Mouse (Mus musculus) brown adipose tissue, adult 24 weeks (tissue): ENCODE measurements around the gene Setdb1. TPM values are rescaled to one million over a fixed set of nuclear protein-coding genes. Genes with fewer than 3 reads are reported as not detected.
A peak's percentile ranks its signal among the peaks of the same experiment; 100 is the strongest.

Source experiments
- H3K27ac ChIP-seq: fragments of 200-500 bp; replicated peaks from 2 replicates; pipeline ENCODE4 v1.5.1; 2012; ENCODE audit warnings: low read depth, mild to moderate bottlenecking, low read length
- H3K4me1 ChIP-seq: fragments of 200-500 bp; 2 replicates; pipeline ENCODE4 v1.6.1; 2012; ENCODE audit warnings: low read length, mixed read lengths; ENCODE audit not compliant: control insufficient read depth, insufficient read depth, insufficient read length
- H3K4me3 ChIP-seq: fragments of 200-500 bp; 2 replicates; pipeline ENCODE4 v1.5.1; 2012; ENCODE audit warnings: low read depth, mild to moderate bottlenecking, low read length, moderate library complexity; ENCODE audit not compliant: insufficient read depth
- polyA plus RNA-seq: library from polyadenylated mRNA; stranded (reverse); fragments of >200 nt; gene quantifications from 2 replicates; pipeline ENCODE4 v1.2.4, GENCODE M21; 2012; ENCODE audit not compliant: missing spikeins, insufficient read depth, insufficient read length

The Setdb1 gene
- polyA plus RNA-seq, 1 experiment = 6.7 TPM

- Histone ChIP-seq H3K27ac (peak overlapping the region; percentile 38), H3K4me3 (no peak overlapping the region), H3K4me1 (peaks cover 5% of the 10 kb centered on the region)
Measured at GRCm38 (mm10) chr3:95312623-95313022, 44.4 kb downstream of the Setdb1 start.

- peak overlapping the region; percentile 0; the same call in 1 of the 2 replicates for H3K27ac ChIP-seq
- H3K4me1 ChIP-seq = peaks cover 3% of the 10 kb centered on the region; the same call in 1 of the 2 replicates
- H3K4me3 ChIP-seq = no peak overlapping the region
Measured at GRCm38 (mm10) chr3:95310968-95311882, 45.8 kb downstream of the Setdb1 start.

- no peak overlapping the region for H3K27ac ChIP-seq
Measured at GRCm38 (mm10) chr3:95310496-95310895, 46.5 kb downstream of the Setdb1 start.

GRCm38 (mm10) chr3:95307100-95307499 is 49.9 kb downstream of the Setdb1 start, which contains the start of gene Anxa9:
Gene Anxa9, minus strand, starts transcription at chr3:95307176.
- Histone ChIP-seq H3K4me1 (peaks cover 3% of the 10 kb centered on the region; the same call in 1 of the 2 replicates), H3K27ac (no peak within 1 kb of the TSS), H3K4me3 (no peak within 1 kb of the TSS)

More at GRCm38 (mm10) chr3:95310496-95310895, 46.5 kb downstream of the Setdb1 start:
- Histone ChIP-seq H3K4me1 (peaks cover 3% of the 10 kb centered on the region; the same call in 1 of the 2 replicates), H3K4me3 (no peak overlapping the region)

- no peak overlapping the region for H3K4me3 ChIP-seq
- H3K4me1 ChIP-seq = no peaks in the 10 kb centered on the region
- no peak overlapping the region for H3K27ac ChIP-seq
Measured at GRCm38 (mm10) chr3:95306244-95306643, 50.8 kb downstream of the Setdb1 start.

- no peak overlapping the region for H3K27ac ChIP-seq
- no peak overlapping the region for H3K4me3 ChIP-seq
- H3K4me1 ChIP-seq = no peaks in the 10 kb centered on the region
Measured at GRCm38 (mm10) chr3:95301204-95301796, 55.7 kb downstream of the Setdb1 start.

GRCm38 (mm10) chr3:95298018-95298417 is 59.0 kb downstream of the Setdb1 start:
- H3K4me1 ChIP-seq = peaks cover 2% of the 10 kb centered on the region; the same call in 1 of the 2 replicates
- H3K27ac ChIP-seq = no peak overlapping the region
- H3K4me3 ChIP-seq = no peak overlapping the region

GRCm38 (mm10) chr3:95296103-95296469 is 60.9 kb downstream of the Setdb1 start:
- H3K27ac ChIP-seq = no peak overlapping the region
- H3K4me1 ChIP-seq = peaks cover 2% of the 10 kb centered on the region; the same call in 1 of the 2 replicates

GRCm38 (mm10) chr3:95295321-95296102 is 61.5 kb downstream of the Setdb1 start:
- Histone ChIP-seq H3K27ac (no peak overlapping the region), H3K4me3 (no peak overlapping the region), H3K4me1 (peaks cover 2% of the 10 kb centered on the region; the same call in 1 of the 2 replicates)

More at GRCm38 (mm10) chr3:95296103-95296469, 60.9 kb downstream of the Setdb1 start:
- H3K4me3 ChIP-seq = no peak overlapping the region

- Histone ChIP-seq H3K4me3 (no peak overlapping the region), H3K27ac (no peak overlapping the region), H3K4me1 (peaks cover 2% of the 10 kb centered on the region; the same call in 1 of the 2 replicates)
Measured at GRCm38 (mm10) chr3:95294718-95295117, 62.3 kb downstream of the Setdb1 start.

GRCm38 (mm10) chr3:95294316-95294715 is 62.7 kb downstream of the Setdb1 start:
- Histone ChIP-seq H3K4me1 (peaks cover 2% of the 10 kb centered on the region; the same call in 1 of the 2 replicates), H3K4me3 (no peak overlapping the region), H3K27ac (no peak overlapping the region)

GRCm38 (mm10) chr3:95293537-95293936 is 63.5 kb downstream of the Setdb1 start:
- no peak overlapping the region for H3K4me3 ChIP-seq
- H3K27ac ChIP-seq = no peak overlapping the region
- peaks cover 2% of the 10 kb centered on the region; the same call in 1 of the 2 replicates for H3K4me1 ChIP-seq

- no peak overlapping the region for H3K27ac ChIP-seq
- peaks cover 2% of the 10 kb centered on the region; the same call in 1 of the 2 replicates for H3K4me1 ChIP-seq
- no peak overlapping the region for H3K4me3 ChIP-seq
Measured at GRCm38 (mm10) chr3:95292899-95293298, 64.1 kb downstream of the Setdb1 start.

- Histone ChIP-seq H3K4me1 (peaks cover 2% of the 10 kb centered on the region; the same call in 1 of the 2 replicates), H3K27ac (no peak overlapping the region), H3K4me3 (no peak overlapping the region)
Measured at GRCm38 (mm10) chr3:95291041-95291440, 66.0 kb downstream of the Setdb1 start.
